Mouse (Mus musculus) right cerebral cortex, adult 18-20 months (tissue): Measurements from ENCODE around the gene Pik3c2a.
"Not testable (repeated sequence)": the region's sequence is repeated elsewhere in the genome, so short reads cannot be mapped to it uniquely, and the experiment has no call there.

Experiments
- DNase-seq: peaks from one replicate; pipeline ENCODE4 v3.0.0; 2022; ENCODE audit warnings: mixed read lengths

Gene Pik3c2a

GRCm38 (mm10) chr7:116387389-116387788 is 55.9 kb downstream of the Pik3c2a start:
- not testable (repeated sequence) for DNase-seq

DNA sequence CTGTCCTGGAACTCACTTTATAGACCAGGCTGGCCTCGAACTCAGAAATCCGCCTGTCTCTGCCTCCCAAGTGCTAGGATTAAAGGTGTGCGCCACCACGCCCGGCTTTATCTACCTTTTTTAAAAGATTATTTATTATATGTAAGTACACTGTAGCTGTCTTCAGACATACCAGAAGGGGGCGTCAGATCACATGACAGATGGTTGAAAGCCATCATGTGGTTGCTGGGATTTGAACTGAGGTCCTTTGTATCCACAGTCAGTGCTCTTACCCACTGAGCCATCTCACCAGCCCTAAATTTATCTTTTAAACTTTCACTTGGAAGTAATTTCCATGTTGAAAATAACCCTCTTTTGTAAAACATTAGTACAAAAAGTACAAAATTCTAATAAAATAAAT is 64.1 kb downstream of the Pik3c2a start:
- DNase-seq, result not testable (repeated sequence)

DNA sequence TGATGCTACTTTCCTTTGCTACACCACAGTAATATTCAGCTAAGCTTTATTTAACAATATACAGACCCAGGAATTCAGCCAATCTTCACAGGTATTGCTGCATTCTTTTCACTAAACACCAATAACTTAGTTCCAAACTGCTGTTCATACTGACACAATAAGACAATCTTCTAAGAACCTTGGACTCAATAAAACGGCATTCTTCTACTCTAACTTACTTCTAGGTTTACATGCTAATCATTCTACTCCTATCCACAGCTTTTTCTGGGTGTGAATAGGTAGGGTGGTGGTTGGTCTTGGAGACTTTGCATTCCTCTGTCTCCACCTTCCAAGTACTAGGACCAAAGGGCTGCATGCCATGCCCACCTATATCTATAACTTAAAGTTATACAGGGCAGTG is 69.0 kb downstream of the Pik3c2a start:
- DNase-seq, result no peak

DNA sequence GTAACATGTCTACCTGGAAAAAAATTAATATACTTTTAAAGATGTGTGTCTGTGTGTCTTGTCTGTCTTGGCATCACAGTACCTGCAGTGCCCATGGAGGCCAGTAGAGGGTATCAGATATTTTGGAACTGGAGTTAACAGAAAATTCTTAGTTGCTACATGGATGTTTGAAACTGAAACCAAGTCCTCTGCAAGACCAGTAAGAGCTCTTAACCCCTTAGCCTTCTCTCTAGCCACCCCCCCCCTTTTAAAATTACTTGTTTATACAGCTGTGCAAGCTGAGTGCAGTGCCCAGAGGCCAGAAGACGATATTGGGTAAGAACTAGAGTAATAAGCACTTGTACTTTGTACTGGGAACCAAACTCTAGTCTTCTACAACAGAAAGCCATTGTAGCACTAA is 107.0 kb downstream of the Pik3c2a start:
- peak; percentile 39 for DNase-seq

DNA sequence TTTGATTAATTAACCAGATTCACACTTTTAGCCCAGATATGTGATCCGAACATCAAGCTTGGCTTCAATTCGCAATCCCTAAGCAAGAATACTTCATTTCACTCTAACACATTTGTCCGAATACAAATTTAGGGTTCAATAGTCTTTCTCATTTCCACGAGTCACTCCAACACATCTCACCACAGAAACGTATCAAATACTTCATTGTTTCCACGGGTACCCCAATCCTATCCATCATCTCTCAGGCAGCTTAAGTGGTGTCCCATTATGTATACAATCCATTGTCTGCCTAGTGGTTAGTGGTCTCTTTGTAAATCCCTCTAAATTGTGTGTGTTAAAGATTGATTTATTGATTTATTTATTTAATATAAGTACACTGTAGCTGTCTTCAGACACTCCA is 108.1 kb downstream of the Pik3c2a start:
- no peak for DNase-seq

GRCm38 (mm10) chr7:116334669-116335038 is 108.6 kb downstream of the Pik3c2a start:
- DNase-seq, result no peak

DNA sequence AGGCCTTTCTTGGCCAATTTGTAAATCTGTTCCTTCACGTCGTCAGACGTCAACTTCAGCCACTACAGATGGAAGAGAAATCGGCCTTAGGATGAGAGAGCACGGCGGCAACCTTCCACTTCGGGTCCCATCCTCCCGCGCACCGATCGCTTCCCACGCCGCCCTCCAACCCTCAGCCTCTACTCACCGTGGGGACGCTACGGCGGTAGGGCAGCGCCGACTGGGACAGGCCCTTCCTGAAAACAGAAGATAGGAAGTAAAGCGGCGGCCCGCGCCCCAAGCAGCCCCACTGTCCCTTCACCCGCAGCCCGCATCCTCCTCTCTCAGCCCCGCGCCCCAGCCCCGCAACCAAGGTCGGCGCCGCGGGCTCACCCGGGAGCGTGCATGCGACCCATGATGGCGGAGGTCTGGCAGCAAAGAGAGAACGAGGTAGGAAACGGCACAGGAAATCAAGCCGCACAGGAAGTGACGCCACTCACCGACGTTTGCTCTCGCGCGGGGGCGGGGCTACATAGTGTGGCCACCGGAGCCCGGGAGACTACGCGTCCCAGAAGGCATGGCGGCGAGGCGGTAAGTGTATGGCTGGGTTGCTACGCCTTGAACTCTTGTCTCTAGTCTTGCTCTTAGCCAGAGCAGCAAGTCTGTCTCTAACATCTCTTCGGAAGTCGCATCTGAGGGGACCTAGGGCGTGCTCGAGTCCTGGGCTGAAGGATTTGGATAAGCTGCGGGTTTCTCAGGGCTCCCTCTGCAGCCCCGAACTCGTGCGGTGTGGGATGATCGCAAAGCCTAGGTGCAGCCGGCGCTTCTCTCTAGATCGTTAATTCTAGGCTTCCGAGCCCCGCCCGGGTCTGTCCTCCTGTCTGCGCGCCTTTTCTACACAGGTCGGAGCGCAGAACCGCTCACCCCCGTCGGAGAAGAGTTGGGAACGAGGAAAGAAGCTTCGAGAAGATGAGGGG is 109.3 kb downstream of the Pik3c2a start, which contains the start of gene Rps13:
Gene Rps13, minus strand, starts transcription at position 483 of the 956 bp plus-strand sequence.
- peak; percentile 98 for DNase-seq

DNA sequence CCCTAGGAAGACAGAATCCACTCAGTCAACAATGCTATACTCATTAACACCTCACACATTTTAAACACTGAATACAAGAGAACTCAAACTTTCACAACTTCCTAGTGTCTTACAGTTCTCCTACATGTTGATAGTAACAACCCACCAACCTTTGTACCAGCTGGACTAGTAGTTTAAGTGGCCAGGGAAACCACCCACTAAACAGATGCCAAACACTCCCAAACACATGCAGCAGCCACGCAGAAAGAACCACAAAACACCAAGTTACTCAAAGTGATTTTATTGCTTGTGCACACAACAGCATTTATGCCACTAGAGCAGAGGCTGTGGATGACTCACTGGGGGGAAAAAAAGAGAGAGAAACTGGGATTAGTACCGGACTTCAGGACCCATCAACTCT is 112.0 kb downstream of the Pik3c2a start:
- DNase-seq, result peak; percentile 54

GRCm38 (mm10) chr7:116329858-116330257 is 113.4 kb downstream of the Pik3c2a start:
- DNase-seq, result no peak

- DNase-seq, result no peak
These were observed 114.5 kb downstream of the Pik3c2a start for GRCm38 (mm10) chr7:116328777-116329176.

DNA sequence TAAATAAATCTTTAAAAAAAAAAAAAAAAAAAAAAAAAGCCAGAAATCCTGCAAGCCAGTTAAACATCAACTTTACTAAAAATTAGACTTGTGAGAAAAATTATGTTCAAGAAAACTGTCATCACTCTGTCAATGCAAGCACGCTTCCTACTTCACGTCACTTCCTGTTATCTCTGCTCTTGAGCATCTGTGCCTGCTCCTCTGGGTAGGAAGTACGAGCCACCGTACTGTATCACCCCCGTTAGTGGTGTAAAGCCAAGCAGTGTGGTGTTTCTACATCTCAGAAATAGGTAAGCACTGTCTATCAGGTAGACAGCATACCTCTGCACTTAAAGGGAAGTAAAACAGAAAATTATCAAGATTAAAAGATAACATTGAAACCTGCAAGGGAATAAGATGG is 115.3 kb downstream of the Pik3c2a start:
- DNase-seq, result no peak

- peak; percentile 49 for DNase-seq
These were observed 119.8 kb downstream of the Pik3c2a start for GRCm38 (mm10) chr7:116323331-116323964.

GRCm38 (mm10) chr7:116309456-116309855 is 133.8 kb downstream of the Pik3c2a start:
- DNase-seq, result no peak

DNA sequence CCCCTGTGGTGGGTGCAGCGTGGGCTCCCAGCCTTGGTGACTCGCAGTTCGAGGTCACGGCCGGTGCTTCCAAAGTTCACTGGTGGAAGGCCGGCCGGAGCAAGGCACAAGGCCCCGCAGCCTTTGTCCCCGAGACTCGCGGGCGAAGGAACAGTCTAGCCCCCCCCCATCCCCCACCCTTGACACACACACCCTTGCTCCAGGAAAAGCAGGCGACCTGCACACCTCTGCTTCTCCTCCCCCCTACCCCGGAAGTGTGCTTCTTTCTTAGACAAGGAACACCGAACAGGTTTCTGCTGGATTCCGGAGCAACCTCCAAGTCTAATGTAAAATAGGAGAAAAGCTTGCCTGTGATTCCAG is 134.6 kb downstream of the Pik3c2a start:
- DNase-seq, result no peak

GRCm38 (mm10) chr7:116307871-116308631 is 135.2 kb downstream of the Pik3c2a start, which contains the start of gene Plekha7:
Gene Plekha7, minus strand, starts transcription at chr7:116308376.
- DNase-seq, result no peak

GRCm38 (mm10) chr7:116307099-116307870 is 136.0 kb downstream of the Pik3c2a start:
- DNase-seq, result peak; percentile 33

DNA sequence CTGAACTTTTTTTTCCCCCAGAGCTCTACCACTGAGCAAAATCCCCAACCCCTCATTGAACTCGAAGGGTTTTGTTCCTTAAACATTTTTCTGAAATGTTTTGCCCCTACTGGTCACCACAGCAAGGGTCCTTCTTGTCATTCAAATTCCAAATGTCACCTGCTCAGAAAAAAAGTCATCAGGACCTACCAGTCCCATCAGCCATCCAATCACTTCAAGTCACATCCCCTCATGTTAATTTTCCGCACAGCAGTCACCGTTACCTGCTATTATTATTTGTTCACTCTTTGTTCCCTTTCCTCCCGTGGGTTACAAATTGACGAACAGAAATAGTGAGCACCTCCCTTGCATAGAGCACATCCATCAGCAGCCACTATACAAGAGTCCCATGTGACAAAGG is 136.6 kb downstream of the Pik3c2a start:
- no peak for DNase-seq

DNA sequence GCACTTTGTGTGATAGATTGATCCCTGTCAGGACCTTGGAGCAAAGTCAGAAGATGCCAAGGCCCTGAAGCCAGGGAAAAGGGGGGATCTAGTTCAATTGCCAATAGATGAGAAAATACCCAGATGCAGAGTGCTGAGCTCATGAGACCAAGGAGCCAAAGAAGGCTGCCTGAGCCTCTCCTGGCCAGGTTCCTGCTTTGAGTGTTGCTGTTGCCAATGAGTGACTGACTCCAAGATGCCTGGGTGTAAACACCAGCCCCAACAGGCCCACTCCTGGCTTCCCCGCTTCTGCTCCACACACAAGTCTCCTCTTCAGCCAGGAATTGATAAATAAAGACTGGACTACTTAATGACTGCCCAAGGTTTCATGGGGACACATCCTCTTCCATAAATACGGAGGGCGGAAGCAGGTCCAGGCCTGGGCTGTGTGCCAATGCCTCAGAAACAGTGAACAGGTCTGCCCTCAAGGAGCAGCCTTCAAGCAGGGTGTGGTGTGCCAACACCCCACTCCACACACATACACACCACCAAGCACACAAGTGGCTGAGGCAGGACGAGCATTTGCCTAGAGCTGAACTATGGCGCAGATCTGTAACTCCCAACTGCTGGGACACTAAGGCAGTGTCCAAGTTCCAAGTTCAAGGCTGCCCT is 141.5 kb downstream of the Pik3c2a start:
- no peak for DNase-seq

DNA sequence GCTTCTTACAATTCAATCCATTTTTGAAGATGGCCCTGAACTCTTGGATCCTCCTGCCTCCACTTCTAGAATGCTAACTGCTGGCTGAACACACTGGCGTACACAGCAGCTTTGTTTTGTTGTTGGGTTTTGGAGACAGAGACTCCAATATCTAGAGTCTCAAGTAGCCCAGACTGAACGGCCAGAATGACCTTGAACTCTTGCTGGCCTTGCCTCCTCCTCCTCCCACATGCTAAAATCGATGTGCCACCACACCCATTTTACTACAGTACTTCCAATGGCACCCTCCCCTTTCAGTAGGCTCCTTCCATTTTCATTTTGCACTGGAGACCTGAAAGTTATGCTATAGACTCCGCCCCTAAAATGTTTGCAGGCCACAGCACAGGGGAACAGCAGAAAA is 142.1 kb downstream of the Pik3c2a start:
- no peak for DNase-seq

- no peak for DNase-seq
These were observed 144.4 kb downstream of the Pik3c2a start for GRCm38 (mm10) chr7:116298851-116299250.

- no peak for DNase-seq
These were observed 144.9 kb downstream of the Pik3c2a start for GRCm38 (mm10) chr7:116298389-116298788.

GRCm38 (mm10) chr7:116294961-116295360 is 148.3 kb downstream of the Pik3c2a start:
- DNase-seq, result no peak
